9 mouse cellular contexts compared by ENCODE assay signal in genomic region chr5:114567565-114568197, GRCm38 (mm10). TPM values are rescaled to one million over a fixed set of nuclear protein-coding genes. Genes with fewer than 3 reads are reported as not detected.
A peak's percentile ranks its signal among the peaks of the same experiment; 100 is the strongest.
DNase-seq lines count a peak whose midpoint lies in the region; ATAC-seq lines count a peak whose summit lies in the region.
"Had no signal": no experiment of that assay in that cellular context is flagged by ENCODE, and none has a peak within 500 bp of the region (broad histone marks: within the 10 kb centered on the region; RNA-seq: fewer than 3 reads in every experiment).

Gene Fam222a (plus strand): TSS chr5:114568016.

- H3K4me3 ChIP-seq in forebrain, embryonic 15.5 days: peak within 1 kb of the TSS; percentile 68
- H3K4me3 ChIP-seq in hindbrain, embryonic 13.5 days: peak within 1 kb of the TSS; percentile 82

- H3K27me3 ChIP-seq in forebrain, embryonic 15.5 days: peaks cover 12% of the 10 kb centered on the region
- peaks cover 13% of the 10 kb centered on the region; the same call in 1 of the 2 replicates for H3K27me3 ChIP-seq in hindbrain, embryonic 13.5 days

- H3K4me1 ChIP-seq in forebrain, embryonic 15.5 days: peaks cover 52% of the 10 kb centered on the region
- H3K4me1 ChIP-seq in hindbrain, embryonic 13.5 days (replicated peaks): peaks cover 51% of the 10 kb centered on the region

- no peaks in the 10 kb centered on the region for H3K36me3 ChIP-seq in forebrain, embryonic 15.5 days
- no peaks in the 10 kb centered on the region for H3K36me3 ChIP-seq in hindbrain, embryonic 13.5 days

- WGBS in forebrain, embryonic 15.5 days: under 1% methylated on average over 65 of the region's 72 CpGs
- 0% methylated on average over 59 of the region's 72 CpGs for WGBS in hindbrain, embryonic 13.5 days

- ATAC-seq in forebrain, embryonic 15.5 days (replicated peaks): peak; percentile 63
- peak; percentile 71 for ATAC-seq in hindbrain, embryonic 13.5 days (ENCODE audit: low FRiP score)

- H3K27ac ChIP-seq in forebrain, embryonic 15.5 days (replicated peaks): peak within 1 kb of the TSS; percentile 85
- peak within 1 kb of the TSS; percentile 95 for H3K27ac ChIP-seq in hindbrain, embryonic 13.5 days
- H3K27ac ChIP-seq: macrophage had no signal

- no peaks in the 10 kb centered on the region for H3K9me3 ChIP-seq in forebrain, embryonic 15.5 days
- H3K9me3 ChIP-seq in hindbrain, embryonic 13.5 days: no peaks in the 10 kb centered on the region; the same call in 1 of the 2 replicates

- H3K9ac ChIP-seq in forebrain, embryonic 15.5 days (replicated peaks): peak within 1 kb of the TSS; percentile 69
- peak within 1 kb of the TSS; percentile 90 for H3K9ac ChIP-seq in hindbrain, embryonic 13.5 days

- H3K4me2 ChIP-seq in forebrain, embryonic 15.5 days (replicated peaks): peak within 1 kb of the TSS; percentile 80
- peak within 1 kb of the TSS; percentile 81 for H3K4me2 ChIP-seq in hindbrain, embryonic 13.5 days

- peak; percentile 17 for DNase-seq in NIH3T3 (ENCODE audit: low read depth)
- peak; percentile 71 for DNase-seq in cerebellum, adult 11 months
- DNase-seq in left cerebral cortex, adult 11 months (ENCODE audit: low spot score): peak; percentile 55
- peak; percentile 59 for DNase-seq in lung, postnatal 25 days (ENCODE audit: low spot score)
- peak; percentile 57 to 70 for DNase-seq in right cerebral cortex, adult 2 months (ENCODE audit: low spot score in 2 of 2)
- DNase-seq in c-Kit-positive CD71-positive TER-119-positive erythroid progenitor cells, embryonic 14.5 days (ENCODE audit: low spot score): no peak

RNA-seq across cellular contexts. Expression of gene Fam222a, which starts in this region (rescaled TPM):
- polyA plus RNA-seq in forebrain, embryonic 15.5 days (2015; fragmentation: Nextera tagmentation; extraction: Ambion mirVana): 5.2 and 5.6 TPM in 2 replicates
- 5.8 and 6.4 TPM in 2 replicates for polyA plus RNA-seq in hindbrain, embryonic 13.5 days (2015; fragmentation: Nextera tagmentation; extraction: Ambion mirVana)
